Mouse (Mus musculus): ENCODE measurements around the gene Sv2b.

DNA sequence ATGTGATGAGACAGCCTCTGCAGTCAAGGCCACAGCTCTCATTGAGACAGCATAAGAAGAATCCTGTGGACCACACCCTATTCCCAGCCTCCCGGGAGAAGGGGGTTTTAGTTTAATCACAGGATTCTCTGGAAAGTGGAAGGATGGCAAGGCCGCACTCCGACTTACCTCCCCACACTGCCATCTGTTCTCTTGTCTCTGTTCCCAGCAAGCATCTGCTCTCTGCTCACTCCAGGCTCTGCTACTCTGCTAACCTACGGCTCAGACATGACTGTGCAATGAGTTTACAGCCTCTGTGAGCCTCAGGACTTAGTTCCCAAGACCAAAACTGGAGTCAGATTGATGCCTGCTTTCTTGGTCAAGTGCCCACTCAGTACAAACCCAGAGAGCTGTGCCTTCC is 43.8 kb downstream of the Sv2b start:
- TF ChIP-seq POLR2A (IDR thresholded peaks at IDR 0.05; ENCODE audit: borderline replicate concordance, extremely low read depth, low read depth, low read length) (no peak), CTCF (IDR thresholded peaks at IDR 0.05; ENCODE audit: insufficient read depth, low read length) (no peak)
